Mouse (Mus musculus) MEL (cell line): ENCODE measurements around the gene Olfr186. TPM values are rescaled to one million over a fixed set of nuclear protein-coding genes. Genes with fewer than 3 reads are reported as not detected.

Source experiments
- DNase-seq: peaks from one replicate; pipeline ENCODE4 v3.0.0; 2011; ENCODE audit warnings: low read depth, low spot score
- H3K27ac ChIP-seq: 2 replicates; pipeline ENCODE4 v1.5.1; 2012; ENCODE audit warnings: low read depth, mild to moderate bottlenecking, control low read depth, low read length, moderate library complexity; ENCODE audit not compliant: control insufficient read depth
- H3K27me3 ChIP-seq, 2 experiments: fragments of 150-350 bp in 1 of 2; sonication (generic) in 1 of 2; 2 replicates each; pipeline ENCODE4 v1.6.1; 2012; ENCODE audit warnings: low read length in 2 of 2, mild to moderate bottlenecking in 2 of 2, improper control_type of control experiment in 1 of 2, moderate library complexity in 1 of 2; ENCODE audit not compliant: insufficient read depth in 2 of 2, control insufficient read depth in 1 of 2
- H3K36me3 ChIP-seq, 2 experiments: 2 replicates each; pipeline ENCODE4 v1.6.1; 2012 to 2014; ENCODE audit warnings: low read length in 2 of 2, improper control_type of control experiment in 1 of 2, inconsistent platforms in 1 of 2, mild to moderate bottlenecking in 1 of 2; ENCODE audit not compliant: insufficient read depth in 2 of 2, control insufficient read depth in 1 of 2
- H3K4me1 ChIP-seq, 2 experiments: fragments of 150-350 bp in 1 of 2; sonication (generic) in 1 of 2; 2 replicates each; pipeline ENCODE4 v1.6.1; 2012; ENCODE audit warnings: low read length in 2 of 2, improper control_type of control experiment in 1 of 2, mild to moderate bottlenecking in 1 of 2; ENCODE audit not compliant: insufficient read depth in 2 of 2, control insufficient read depth in 1 of 2
- H3K4me3 ChIP-seq, 2 experiments: fragments of 150-350 bp in 1 of 2; sonication (generic) in 1 of 2; 2 replicates each; pipeline ENCODE4 v1.5.1; 2012; ENCODE audit warnings: low read depth in 2 of 2, low read length in 2 of 2, mild to moderate bottlenecking in 2 of 2, moderate library complexity in 2 of 2, control low read depth in 1 of 2, improper control_type of control experiment in 1 of 2; ENCODE audit not compliant: control insufficient read depth in 1 of 2, insufficient read depth in 1 of 2
- H3K79me2 ChIP-seq: 2 replicates; pipeline ENCODE4 v1.6.1; 2012; ENCODE audit warnings: mild to moderate bottlenecking, low read length, moderate library complexity; ENCODE audit not compliant: control insufficient read depth, poor library complexity, insufficient read depth
- H3K9ac ChIP-seq: 2 replicates; pipeline ENCODE4 v1.6.1; 2012; ENCODE audit warnings: low read depth, mild to moderate bottlenecking, control low read depth, low read length, moderate library complexity; ENCODE audit not compliant: control insufficient read depth, poor library complexity, severe bottlenecking
- H3K9me3 ChIP-seq: fragments of 150-350 bp; sonication (generic); replicated peaks from 2 replicates; pipeline ENCODE4 v1.6.1; 2012; ENCODE audit warnings: mild to moderate bottlenecking, low read length, improper control_type of control experiment, moderate library complexity; ENCODE audit not compliant: insufficient read depth
- CHD1 ChIP-seq: IDR thresholded peaks from 2 replicates; pipeline ENCODE4 v1.6.1; 2012; ENCODE audit warnings: low read depth, mild to moderate bottlenecking, inconsistent platforms, low read length, improper control_type of control experiment
- CHD2 ChIP-seq: IDR thresholded peaks from 2 replicates; pipeline ENCODE4 v1.6.1; 2011; ENCODE audit warnings: low read length, improper control_type of control experiment
- CTCF ChIP-seq, 3 experiments: IDR thresholded peaks in 2 of 3; conservative IDR thresholded peaks in 1 of 3; 2 replicates each; pipeline ENCODE4 v1.5.1; 2011 to 2012; ENCODE audit warnings: low read length in 3 of 3, low read depth in 2 of 3, mild to moderate bottlenecking in 2 of 3, improper control_type of control experiment in 1 of 3, inconsistent platforms in 1 of 3, mixed read lengths in 1 of 3, moderate library complexity in 1 of 3; ENCODE audit not compliant: control insufficient read depth in 1 of 3, insufficient read depth in 1 of 3, poor library complexity in 1 of 3, severe bottlenecking in 1 of 3
- E2F4 ChIP-seq: IDR thresholded peaks from 2 replicates; pipeline ENCODE4 v1.6.1; 2011; ENCODE audit warnings: low read depth, low read length, improper control_type of control experiment, borderline replicate concordance
- EP300 ChIP-seq, 2 experiments: IDR thresholded peaks; 2 replicates each; pipeline ENCODE4 v1.6.1; 2011; ENCODE audit warnings: improper control_type of control experiment in 2 of 2, low read length in 2 of 2, low read depth in 1 of 2, mild to moderate bottlenecking in 1 of 2
- ETS1 ChIP-seq: IDR thresholded peaks from 2 replicates; pipeline ENCODE4 v1.6.1; 2012; ENCODE audit warnings: low read depth, mild to moderate bottlenecking, inconsistent platforms, low read length, improper control_type of control experiment, moderate library complexity
- GABPA ChIP-seq: IDR thresholded peaks from 2 replicates; pipeline ENCODE4 v1.6.1; 2012; ENCODE audit warnings: low read depth, mild to moderate bottlenecking, inconsistent platforms, low read length, improper control_type of control experiment, moderate library complexity
- GATA1 ChIP-seq: IDR thresholded peaks from 2 replicates; pipeline ENCODE4 v1.6.1; 2011; ENCODE audit warnings: low read depth, low read length, improper control_type of control experiment
- KAT2A ChIP-seq: conservative IDR thresholded peaks from 2 replicates; pipeline ENCODE4 v1.6.1; 2012; ENCODE audit warnings: low read depth, low read length, improper control_type of control experiment, inconsistent platforms
- MYB ChIP-seq: IDR thresholded peaks from 2 replicates; pipeline ENCODE4 v1.6.1; 2011; ENCODE audit warnings: mild to moderate bottlenecking, low read depth, low read length, improper control_type of control experiment
- NELFE ChIP-seq: IDR thresholded peaks from 2 replicates; pipeline ENCODE4 v1.6.1; 2011; ENCODE audit warnings: low read depth, low read length, improper control_type of control experiment
- NRF1 ChIP-seq: IDR thresholded peaks from 2 replicates; pipeline ENCODE4 v1.6.1; 2014; ENCODE audit warnings: low read depth, mild to moderate bottlenecking, inconsistent platforms, low read length, improper control_type of control experiment, moderate library complexity; ENCODE audit not compliant: poor library complexity, insufficient read depth, severe bottlenecking
- POLR2A ChIP-seq, 2 experiments: IDR thresholded peaks; 2 replicates each; pipeline ENCODE4 v1.6.1; 2011 to 2012; ENCODE audit warnings: low read length in 2 of 2, mild to moderate bottlenecking in 2 of 2, control low read depth in 1 of 2, improper control_type of control experiment in 1 of 2, low read depth in 1 of 2, moderate library complexity in 1 of 2; ENCODE audit not compliant: control insufficient read depth in 1 of 2, insufficient read depth in 1 of 2, poor library complexity in 1 of 2
- POLR2AphosphoS2 ChIP-seq: IDR thresholded peaks from 2 replicates; pipeline ENCODE4 v1.6.1; 2011; ENCODE audit warnings: low read length, improper control_type of control experiment
- RAD21 ChIP-seq: IDR thresholded peaks from 2 replicates; pipeline ENCODE4 v1.6.1; 2011; ENCODE audit warnings: mild to moderate bottlenecking, low read depth, low read length, improper control_type of control experiment
- RCOR1 ChIP-seq: IDR thresholded peaks from 2 replicates; pipeline ENCODE4 v1.6.1; 2012; ENCODE audit warnings: low read depth, mild to moderate bottlenecking, inconsistent platforms, low read length, improper control_type of control experiment
- SIN3A ChIP-seq: IDR thresholded peaks from 2 replicates; pipeline ENCODE4 v1.6.1; 2012; ENCODE audit warnings: low read length, improper control_type of control experiment, inconsistent platforms
- SMC3 ChIP-seq: IDR thresholded peaks from 2 replicates; pipeline ENCODE4 v1.6.1; 2011; ENCODE audit warnings: low read depth, low read length, improper control_type of control experiment
- TCF12 ChIP-seq: IDR thresholded peaks from 2 replicates; pipeline ENCODE4 v1.6.1; 2014; ENCODE audit warnings: low read depth, mild to moderate bottlenecking, inconsistent platforms, low read length, improper control_type of control experiment, moderate library complexity
- UBTF ChIP-seq: IDR thresholded peaks from 2 replicates; pipeline ENCODE4 v1.6.1; 2012; ENCODE audit warnings: low read depth, mild to moderate bottlenecking, inconsistent platforms, low read length, improper control_type of control experiment, moderate library complexity, borderline replicate concordance; ENCODE audit not compliant: insufficient read depth
- USF1 ChIP-seq: IDR thresholded peaks from 2 replicates; pipeline ENCODE4 v1.6.1; 2014; ENCODE audit warnings: low read depth, mild to moderate bottlenecking, inconsistent platforms, low read length, improper control_type of control experiment, moderate library complexity
- ZC3H11A ChIP-seq: IDR thresholded peaks from 2 replicates; pipeline ENCODE4 v1.6.1; 2012; ENCODE audit warnings: low read depth, mild to moderate bottlenecking, inconsistent platforms, low read length, improper control_type of control experiment
- ZKSCAN1 ChIP-seq: IDR thresholded peaks from 2 replicates; pipeline ENCODE4 v1.6.1; 2012; ENCODE audit warnings: low read depth, mild to moderate bottlenecking, inconsistent platforms, low read length, improper control_type of control experiment, moderate library complexity
- ZMIZ1 ChIP-seq: IDR thresholded peaks from 2 replicates; pipeline ENCODE4 v1.6.1; 2012; ENCODE audit warnings: low read depth, mild to moderate bottlenecking, inconsistent platforms, low read length, improper control_type of control experiment, moderate library complexity
- ZNF384 ChIP-seq: IDR thresholded peaks from 2 replicates; pipeline ENCODE4 v1.6.1; 2012; ENCODE audit warnings: low read depth, mild to moderate bottlenecking, inconsistent platforms, low read length, improper control_type of control experiment
- polyA plus RNA-seq, 2 experiments: library from polyadenylated mRNA; stranded (reverse) in 1 of 2; unstranded in 1 of 2; fragments of >175 nt in 1 of 2; fragments of >200 nt in 1 of 2; gene quantifications; 2 replicates each; pipeline versions ENCODE4 v1.2.1 to v1.2.4; 2012; ENCODE audit warnings: low replicate concordance in 2 of 2, low read depth in 1 of 2; ENCODE audit not compliant: insufficient read length in 2 of 2, insufficient read depth in 1 of 2, missing spikeins in 1 of 2
- total RNA-seq: library from RNA; depleted of rRNA; stranded (reverse); fragments of 300-350 nt; gene quantifications from 2 replicates; pipeline ENCODE4 v1.2.3, GENCODE M21; 2012

The Olfr186 gene
- total and polyA plus RNA-seq, 3 experiments: 0.15 TPM; not detected in 2

GRCm38 (mm10) chr16:59013357-59014018, 16.6 kb downstream of the Olfr186 start:
- Histone ChIP-seq H3K27ac (no peak overlapping the region), H3K9me3 (no peaks in the 10 kb centered on the region)
- TF ChIP-seq NRF1 (no peak), EP300 (IDR thresholded peaks at IDR 0.05; ENCODE audit: low read depth in 1 of 2, low read length in 2 of 2) (peak; percentile 74 to 81), ZNF384 (no peak), TCF12 (peak; percentile 33; the same call in 1 of the 2 replicates), RAD21 (no peak), GATA1 (peak; percentile 59)
- TF ChIP-seq, all 39 proteins: peak for 3
- Histone ChIP-seq H3K4me3 (no peak overlapping the region), H3K4me1 (peaks cover 3 to 15% of the 10 kb centered on the region in 2 experiments; a peak in 3 of 4 replicates), H3K27me3 (no peaks in the 10 kb centered on the region), H3K79me2 (no peaks in the 10 kb centered on the region), H3K9ac (no peak overlapping the region), H3K36me3 (peaks cover 0 to 12% of the 10 kb centered on the region in 2 experiments; a peak in 2 of 4 replicates)
- DNase-seq: peak; percentile 61

GRCm38 (mm10) chr16:59007146-59007545, 22.9 kb downstream of the Olfr186 start:
- Histone ChIP-seq H3K9ac (no peak overlapping the region), H3K79me2 (no peaks in the 10 kb centered on the region), H3K4me3 (no peak overlapping the region), H3K9me3 (no peaks in the 10 kb centered on the region), H3K36me3 (peaks cover 0 to 6% of the 10 kb centered on the region in 2 experiments; a peak in 2 of 4 replicates), H3K27me3 (no peaks in the 10 kb centered on the region), H3K4me1 (peaks cover 0 to 6% of the 10 kb centered on the region in 2 experiments; a peak in 2 of 4 replicates), H3K27ac (no peak overlapping the region)
- DNase-seq: no peak
- no peak for TF ChIP-seq ETS1
- TF ChIP-seq USF1: no peak
- TF ChIP-seq RAD21: no peak
- no peak for TF ChIP-seq TCF12
- TF ChIP-seq SMC3: no peak

- H3K27ac ChIP-seq: no peak within 1 kb of the TSS
- no peaks in the 10 kb centered on the region for H3K9me3 ChIP-seq
- no peak for DNase-seq
- no peaks in the 10 kb centered on the region for H3K36me3 ChIP-seq
- no peak within 1 kb of the TSS for H3K4me3 ChIP-seq
- H3K79me2 ChIP-seq: no peaks in the 10 kb centered on the region
- H3K27me3 ChIP-seq: no peaks in the 10 kb centered on the region
- no peak within 1 kb of the TSS for H3K9ac ChIP-seq
- TF ChIP-seq KAT2A (no peak), POLR2AphosphoS2 (no peak), ZMIZ1 (no peak), POLR2A (IDR thresholded peaks at IDR 0.05; ENCODE audit: control insufficient read depth in 1 of 2, insufficient read depth in 1 of 2, low read depth in 1 of 2, low read length in 2 of 2, poor library complexity in 1 of 2) (no peak), SIN3A (no peak), CHD2 (no peak), E2F4 (no peak), ZC3H11A (no peak), USF1 (no peak), ZNF384 (no peak), RCOR1 (no peak), CTCF (IDR thresholded peaks at IDR 0.05 in 2 of 3, conservative IDR thresholded peaks at IDR 0.05 in 1 of 3; ENCODE audit: control insufficient read depth in 1 of 3, insufficient read depth in 1 of 3, low read depth in 2 of 3, low read length in 3 of 3, poor library complexity in 1 of 3, severe bottlenecking in 1 of 3) (no peak), UBTF (no peak), MYB (no peak), CHD1 (no peak), ZKSCAN1 (no peak), GABPA (no peak), NELFE (no peak)
- H3K4me1 ChIP-seq: no peaks in the 10 kb centered on the region
Observed at GRCm38 (mm10) chr16:58995057-58995456, 35.0 kb downstream of the Olfr186 start, which contains the start of gene Olfr183. Olfr183 (plus strand) TSS chr16:58995357.
